Mouse (Mus musculus): ENCODE data around the gene Rasgef1b. TPM values are rescaled to one million over a fixed set of nuclear protein-coding genes. Genes with fewer than 3 reads are reported as not detected.

Gene Rasgef1b
- total and polyA plus RNA-seq, 3 experiments = 0.17 to 0.26 (median 0.21) TPM

DNA sequence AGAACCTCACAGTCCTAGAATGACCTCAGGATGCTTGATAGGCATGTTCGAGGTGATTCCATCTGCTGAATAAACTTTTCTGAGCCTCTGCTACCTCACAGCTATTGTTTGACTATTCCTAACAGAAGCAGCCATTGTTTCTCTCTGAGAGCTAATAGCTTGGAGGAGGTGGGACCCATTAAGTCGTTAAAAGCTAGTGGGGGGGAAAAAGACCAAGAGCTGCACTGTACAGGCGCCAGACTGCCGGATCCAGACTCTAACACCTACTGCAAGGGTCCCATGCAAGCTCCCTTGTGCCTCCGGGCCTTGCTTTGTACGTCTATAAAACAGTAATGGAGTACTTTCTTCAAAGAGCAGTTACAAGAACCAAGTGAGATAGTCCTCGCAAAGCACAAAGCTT is 176.2 kb downstream of the Rasgef1b start:
- H3K4me2 ChIP-seq (ENCODE audit: insufficient read depth, low read depth, poor library complexity, severe bottlenecking) = no peak overlapping the region
- H3K9me3 ChIP-seq (replicated peaks; ENCODE audit: low read length) = peaks cover 6% of the 10 kb centered on the region
- no peaks in the 10 kb centered on the region for H3K36me3 ChIP-seq (replicated peaks in 1 of 2; ENCODE audit: control insufficient read depth in 1 of 2, insufficient read depth in 1 of 2, low read length in 1 of 2)
- H3K4me3 ChIP-seq (replicated peaks in 1 of 3; ENCODE audit: low read depth in 2 of 3, low read length in 2 of 3, poor library complexity in 1 of 3) = no peak overlapping the region
- no peaks in the 10 kb centered on the region for H3K79me2 ChIP-seq (replicated peaks; ENCODE audit: control insufficient read depth, extremely low read depth, insufficient read depth, poor library complexity, severe bottlenecking)
- DNase-seq (ENCODE audit: extremely low read depth) = no peak
- no peak overlapping the region for H3K9ac ChIP-seq (ENCODE audit: insufficient read depth, low read depth)
- H3K27ac ChIP-seq (ENCODE audit: insufficient read depth, low read depth) = no peak overlapping the region
- H3K4me1 ChIP-seq (ENCODE audit: control insufficient read depth in 1 of 2, insufficient read depth in 2 of 2) = no peaks in the 10 kb centered on the region
- TF ChIP-seq USF2 (conservative IDR thresholded peaks at IDR 0.05; ENCODE audit: low read depth, low read length) (no peak), MAZ (IDR thresholded peaks at IDR 0.05; ENCODE audit: low read depth, low read length) (no peak), RCOR1 (conservative IDR thresholded peaks at IDR 0.05; ENCODE audit: low read depth, low read length) (no peak), JUN (IDR thresholded peaks at IDR 0.05; ENCODE audit: insufficient read depth, low read depth, low read length) (no peak), TBP (conservative IDR thresholded peaks at IDR 0.05; ENCODE audit: low read depth, low read length) (no peak), ZNF384 (IDR thresholded peaks at IDR 0.05; ENCODE audit: low read depth, low read length) (no peak), E2F4 (IDR thresholded peaks at IDR 0.05; ENCODE audit: insufficient replicate concordance, low read depth, low read length) (no peak)
- no peaks in the 10 kb centered on the region for H3K27me3 ChIP-seq (replicated peaks)
- dilution Hi-C loops (cut with MboI; ENCODE audit: extremely low pct_ligation_motif_present, extremely low pct_unique_long_range_greater_than_20kb, low sequenced_read_pairs) (no loop called here), in situ Hi-C loops (cut with MboI; ENCODE audit: low pct_ligation_motif_present, low pct_unique_long_range_greater_than_20kb, low sequenced_read_pairs) (no loop called here)

DNA sequence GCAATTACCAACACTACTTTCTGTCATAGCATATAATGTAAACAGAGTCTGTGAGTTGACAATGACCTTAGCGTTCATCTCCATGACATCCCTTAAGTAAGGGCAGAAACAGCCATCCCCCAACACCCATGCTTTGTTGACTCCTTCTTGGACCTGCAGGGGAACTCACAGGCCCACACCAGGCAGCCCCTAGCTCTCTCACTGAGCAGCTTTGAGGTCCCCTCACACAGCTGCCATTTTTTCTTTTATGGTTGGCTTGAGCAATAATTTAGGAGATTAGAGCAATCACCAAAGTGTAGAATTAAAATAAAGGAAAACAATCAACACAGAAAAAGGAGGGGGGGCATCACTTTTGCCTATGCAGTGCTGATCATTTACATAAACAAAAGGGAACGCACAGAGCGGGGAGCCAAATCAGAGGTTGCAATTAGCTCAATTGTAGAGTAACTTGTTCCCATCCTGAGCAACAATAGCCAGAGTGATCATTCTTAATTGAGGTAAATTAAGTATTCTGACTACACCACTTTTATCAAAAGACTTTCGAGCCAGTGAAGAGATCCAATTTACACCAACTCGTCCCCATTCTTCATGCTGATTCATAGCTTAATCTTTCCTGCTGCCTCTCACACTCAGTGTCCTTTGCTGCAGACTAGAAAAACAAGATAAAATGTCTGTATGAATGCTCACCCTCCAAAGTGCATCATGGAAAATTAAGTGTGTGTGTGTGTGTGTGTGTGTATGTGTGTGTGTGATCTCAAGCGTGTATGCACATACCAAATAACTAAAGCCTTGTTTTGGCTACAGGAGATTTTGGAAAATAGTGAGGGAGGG is 184.0 kb downstream of the Rasgef1b start:
- H3K4me1 ChIP-seq (ENCODE audit: control insufficient read depth in 1 of 2, insufficient read depth in 2 of 2) = no peaks in the 10 kb centered on the region
- no peaks in the 10 kb centered on the region for H3K9me3 ChIP-seq (replicated peaks; ENCODE audit: low read length)
- no peaks in the 10 kb centered on the region for H3K36me3 ChIP-seq (replicated peaks in 1 of 2; ENCODE audit: control insufficient read depth in 1 of 2, insufficient read depth in 1 of 2, low read length in 1 of 2)
- dilution Hi-C loops (cut with MboI; ENCODE audit: extremely low pct_ligation_motif_present, extremely low pct_unique_long_range_greater_than_20kb, low sequenced_read_pairs) (no loop called here), in situ Hi-C loops (cut with MboI; ENCODE audit: low pct_ligation_motif_present, low pct_unique_long_range_greater_than_20kb, low sequenced_read_pairs) (no loop called here)
- no peaks in the 10 kb centered on the region for H3K27me3 ChIP-seq (replicated peaks)
- TF ChIP-seq EP300 (IDR thresholded peaks at IDR 0.05; ENCODE audit: low read length) = no peak
- TF ChIP-seq ZC3H11A (IDR thresholded peaks at IDR 0.05; ENCODE audit: low read depth, low read length) = no peak
- TF ChIP-seq CHD2 (IDR thresholded peaks at IDR 0.05; ENCODE audit: low read length) = no peak
- no peak for TF ChIP-seq ZKSCAN1 (IDR thresholded peaks at IDR 0.05; ENCODE audit: borderline replicate concordance, low read depth, low read length)
- TF ChIP-seq ETS1 (conservative IDR thresholded peaks at IDR 0.05; ENCODE audit: low read depth, low read length) = no peak
- no peak overlapping the region for H3K4me3 ChIP-seq (replicated peaks in 1 of 3; ENCODE audit: low read depth in 2 of 3, low read length in 2 of 3, poor library complexity in 1 of 3)
- H3K9ac ChIP-seq (ENCODE audit: insufficient read depth, low read depth) = no peak overlapping the region
- H3K4me2 ChIP-seq (ENCODE audit: insufficient read depth, low read depth, poor library complexity, severe bottlenecking) = no peak overlapping the region
- DNase-seq (ENCODE audit: extremely low read depth) = no peak
- no peaks in the 10 kb centered on the region for H3K79me2 ChIP-seq (replicated peaks; ENCODE audit: control insufficient read depth, extremely low read depth, insufficient read depth, poor library complexity, severe bottlenecking)
- H3K27ac ChIP-seq (ENCODE audit: insufficient read depth, low read depth) = no peak overlapping the region
